Mouse (Mus musculus): Measurements from ENCODE around the gene Rfx2. TPM values are rescaled to one million over a fixed set of nuclear protein-coding genes. Genes with fewer than 3 reads are reported as not detected.
A peak's percentile ranks its signal among the peaks of the same experiment; 100 is the strongest.

Rfx2 gene
- total and polyA plus RNA-seq, 2 experiments from 2014 or later, result 3.4 to 3.6 TPM

DNA sequence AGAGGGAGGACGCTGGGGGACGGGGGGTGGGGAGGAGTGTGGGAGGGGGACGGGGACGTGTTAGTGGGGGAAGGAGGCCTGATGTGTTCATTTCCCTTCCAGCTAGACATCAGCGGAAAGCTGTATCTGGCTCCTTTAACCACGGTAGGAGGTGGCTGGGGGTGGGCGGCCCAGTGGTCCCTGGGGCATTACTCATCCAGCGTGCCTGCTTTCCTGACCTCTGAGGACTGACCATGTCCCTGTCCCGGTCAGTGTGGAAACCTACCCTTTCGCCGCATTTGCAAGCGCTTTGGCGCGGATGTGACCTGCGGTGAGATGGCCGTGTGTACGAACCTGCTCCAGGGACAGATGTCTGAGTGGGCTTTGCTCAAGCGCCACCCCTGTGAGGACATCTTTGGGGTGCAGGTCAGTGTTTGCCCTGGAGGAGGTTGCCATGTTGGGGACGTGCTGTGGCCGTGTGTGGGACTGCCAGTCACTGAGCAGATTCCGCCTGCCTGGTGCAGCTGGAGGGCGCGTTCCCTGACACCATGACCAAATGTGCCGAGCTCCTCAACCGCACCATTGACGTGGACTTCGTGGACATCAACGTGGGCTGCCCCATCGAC, 63.2 kb downstream of the Rfx2 start:
- H3K4me2 ChIP-seq (ENCODE audit: low read depth), result no peak overlapping the region
- no peak overlapping the region for H3K4me3 ChIP-seq (ENCODE audit: low read depth, low read length)
- 96% methylated on average over 29 of the region's 29 CpGs for WGBS
- H3K27ac ChIP-seq (ENCODE audit: low read depth, low read length), result no peak overlapping the region
- peaks cover 10% of the 10 kb centered on the region; the same call in 1 of the 2 replicates for H3K4me1 ChIP-seq (ENCODE audit: insufficient read depth)
- H3K27me3 ChIP-seq (ENCODE audit: insufficient read depth, low read length), result no peaks in the 10 kb centered on the region
- no peak for TF ChIP-seq CTCF (IDR thresholded peaks at IDR 0.05; ENCODE audit: low read depth)
- ATAC-seq (no peak), DNase-seq (no peak)
- peaks cover 45% of the 10 kb centered on the region for H3K36me3 ChIP-seq (ENCODE audit: insufficient read depth)
- H3K9me3 ChIP-seq (ENCODE audit: low read length), result no peaks in the 10 kb centered on the region
- no peak overlapping the region for H3K9ac ChIP-seq

DNA sequence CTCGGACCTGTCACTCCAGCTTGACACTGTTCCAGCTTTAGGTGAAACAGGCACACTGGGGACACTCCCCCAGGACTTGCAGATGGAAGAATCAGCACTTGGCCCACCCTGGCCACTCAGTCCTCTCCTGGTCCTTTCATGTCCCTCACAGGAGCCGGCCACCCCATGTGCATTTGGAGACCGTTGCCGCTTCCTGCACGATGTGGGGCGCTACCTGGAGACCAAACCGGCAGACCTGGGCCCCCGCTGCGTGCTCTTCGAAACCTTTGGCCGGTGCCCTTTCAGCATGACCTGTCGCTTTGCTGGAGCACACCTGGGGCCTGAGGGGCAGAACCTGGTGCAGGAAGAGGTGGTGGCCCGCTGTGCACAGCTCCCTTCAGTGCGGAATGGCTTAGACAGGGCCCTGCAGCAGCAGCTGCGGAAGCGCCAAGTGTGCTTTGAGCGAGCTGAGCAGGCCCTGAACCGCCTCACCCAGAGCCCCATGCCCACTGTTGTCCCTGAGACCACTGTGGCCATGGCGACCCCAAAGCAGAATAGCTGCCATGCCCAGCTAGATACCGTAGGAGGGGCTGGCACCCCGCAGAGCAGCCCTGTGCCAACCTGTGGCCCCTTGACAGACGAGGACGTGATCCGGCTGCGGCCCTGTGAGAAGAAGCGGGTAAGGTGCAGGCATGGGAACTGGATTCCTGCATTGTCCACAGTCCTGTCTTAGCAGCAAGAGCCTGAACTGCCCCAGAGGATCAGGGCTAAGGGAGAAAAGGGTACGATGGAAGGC, 64.0 kb downstream of the Rfx2 start:
- TF ChIP-seq CTCF (IDR thresholded peaks at IDR 0.05; ENCODE audit: low read depth), result no peak
- DNase-seq, result no peak
- H3K9me3 ChIP-seq (ENCODE audit: low read length), result no peaks in the 10 kb centered on the region
- no peak overlapping the region for H3K9ac ChIP-seq
- no peak overlapping the region for H3K4me2 ChIP-seq (ENCODE audit: low read depth)
- ATAC-seq, result no peak
- no peak overlapping the region for H3K27ac ChIP-seq (ENCODE audit: low read depth, low read length)
- H3K4me1 ChIP-seq (ENCODE audit: insufficient read depth), result peaks cover 14% of the 10 kb centered on the region; the same call in 1 of the 2 replicates
- H3K4me3 ChIP-seq (ENCODE audit: low read depth, low read length), result no peak overlapping the region
- peaks cover 45% of the 10 kb centered on the region for H3K36me3 ChIP-seq (ENCODE audit: insufficient read depth)
- no peaks in the 10 kb centered on the region for H3K27me3 ChIP-seq (ENCODE audit: insufficient read depth, low read length)
- 94% methylated on average over 27 of the region's 27 CpGs for WGBS

DNA sequence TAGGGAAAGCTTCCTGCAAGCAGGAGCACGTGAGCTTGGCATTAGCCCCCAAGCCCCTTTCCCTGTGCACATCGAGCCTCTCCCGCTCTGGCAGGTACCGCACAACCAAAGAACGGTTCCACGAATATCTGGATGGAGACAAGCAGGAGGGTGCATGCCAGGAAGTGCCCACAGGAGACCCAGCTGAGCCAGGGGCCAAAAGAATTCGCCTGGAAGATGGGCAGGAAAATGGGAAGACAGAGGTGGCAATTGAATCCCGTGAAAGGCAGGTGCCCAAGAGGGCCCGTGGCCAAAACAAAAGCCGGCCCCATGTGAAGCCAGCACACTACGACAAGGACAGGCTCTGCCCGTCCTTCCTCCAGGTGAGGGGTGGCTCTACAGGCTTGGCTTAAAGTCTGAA, 65.4 kb downstream of the Rfx2 start:
- DNase-seq (no peak), ATAC-seq (peak; percentile 0; the same call in 1 of the 2 replicates)
- Histone ChIP-seq H3K9me3 (ENCODE audit: low read length) (no peaks in the 10 kb centered on the region), H3K9ac (peak overlapping the region; percentile 81), H3K27ac (ENCODE audit: low read depth, low read length) (peak overlapping the region; percentile 97), H3K27me3 (ENCODE audit: insufficient read depth, low read length) (no peaks in the 10 kb centered on the region), H3K36me3 (ENCODE audit: insufficient read depth) (peaks cover 38% of the 10 kb centered on the region), H3K4me3 (ENCODE audit: low read depth, low read length) (peak overlapping the region; percentile 66), H3K4me1 (ENCODE audit: insufficient read depth) (peaks cover 17% of the 10 kb centered on the region; the same call in 1 of the 2 replicates), H3K4me2 (ENCODE audit: low read depth) (peak overlapping the region; percentile 73)
- WGBS, result 52% methylated on average over 12 of the region's 12 CpGs
- TF ChIP-seq CTCF (IDR thresholded peaks at IDR 0.05; ENCODE audit: low read depth), result no peak

DNA sequence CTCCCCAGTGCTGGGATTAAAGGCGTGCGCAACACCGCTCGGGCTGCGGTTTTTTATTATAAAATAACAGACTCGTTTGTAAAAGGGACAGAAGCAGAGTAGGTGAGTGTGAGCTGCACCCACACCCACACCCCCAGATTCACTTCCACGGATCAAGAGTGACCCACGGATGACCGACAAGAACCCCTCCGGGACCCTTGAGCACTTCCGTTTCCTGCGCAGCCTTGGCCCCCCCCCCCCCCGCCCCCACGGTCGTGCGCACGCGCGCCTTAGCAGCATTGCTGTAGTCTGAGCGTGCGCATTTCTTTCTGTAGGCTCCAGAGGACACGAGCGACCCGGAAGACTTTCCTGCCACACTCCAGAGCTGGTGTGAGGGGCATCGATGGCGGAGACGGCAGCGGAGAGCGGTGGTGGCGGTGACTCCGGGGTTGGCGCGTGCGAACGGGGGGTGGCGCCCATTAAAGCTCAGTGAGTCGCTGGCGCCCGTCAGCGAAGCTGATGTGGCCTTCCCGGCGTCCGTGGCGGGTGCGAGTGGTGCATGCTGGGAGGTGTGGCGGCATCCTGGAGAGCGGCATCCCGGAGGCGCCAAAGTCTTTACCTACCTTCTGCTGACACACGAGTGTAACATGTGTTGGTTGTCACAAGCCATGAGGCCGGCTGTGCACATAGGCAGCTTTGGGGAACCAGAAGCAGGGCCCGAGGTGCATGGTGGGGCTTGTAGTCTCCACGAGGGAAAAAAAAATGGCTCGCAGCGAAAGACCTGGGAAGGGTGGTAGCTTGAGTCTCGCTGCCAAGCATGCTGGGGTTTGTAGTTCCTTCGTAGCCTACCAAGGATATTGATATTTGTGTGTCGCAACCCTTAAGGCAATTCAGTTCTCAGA, 66.1 kb downstream of the Rfx2 start, which contains the start of gene Dus3l:
Dus3l (plus strand) TSS at position 284 of the 881 bp plus-strand sequence.
- H3K9ac ChIP-seq, result peak within 1 kb of the TSS; percentile 81
- peak within 1 kb of the TSS; percentile 73 for H3K4me2 ChIP-seq (ENCODE audit: low read depth)
- no peaks in the 10 kb centered on the region for H3K27me3 ChIP-seq (ENCODE audit: insufficient read depth, low read length)
- no peak for TF ChIP-seq CTCF (IDR thresholded peaks at IDR 0.05; ENCODE audit: low read depth)
- peak within 1 kb of the TSS; percentile 66 for H3K4me3 ChIP-seq (ENCODE audit: low read depth, low read length)
- no peaks in the 10 kb centered on the region for H3K9me3 ChIP-seq (ENCODE audit: low read length)
- peak; percentile 94 for DNase-seq
- H3K36me3 ChIP-seq (ENCODE audit: insufficient read depth), result peaks cover 33% of the 10 kb centered on the region
- H3K27ac ChIP-seq (ENCODE audit: low read depth, low read length), result peak within 1 kb of the TSS; percentile 97
- ATAC-seq, result peak; percentile 91
- WGBS, result 1% methylated on average over 54 of the region's 58 CpGs
- peaks cover 17% of the 10 kb centered on the region; the same call in 1 of the 2 replicates for H3K4me1 ChIP-seq (ENCODE audit: insufficient read depth)

DNA sequence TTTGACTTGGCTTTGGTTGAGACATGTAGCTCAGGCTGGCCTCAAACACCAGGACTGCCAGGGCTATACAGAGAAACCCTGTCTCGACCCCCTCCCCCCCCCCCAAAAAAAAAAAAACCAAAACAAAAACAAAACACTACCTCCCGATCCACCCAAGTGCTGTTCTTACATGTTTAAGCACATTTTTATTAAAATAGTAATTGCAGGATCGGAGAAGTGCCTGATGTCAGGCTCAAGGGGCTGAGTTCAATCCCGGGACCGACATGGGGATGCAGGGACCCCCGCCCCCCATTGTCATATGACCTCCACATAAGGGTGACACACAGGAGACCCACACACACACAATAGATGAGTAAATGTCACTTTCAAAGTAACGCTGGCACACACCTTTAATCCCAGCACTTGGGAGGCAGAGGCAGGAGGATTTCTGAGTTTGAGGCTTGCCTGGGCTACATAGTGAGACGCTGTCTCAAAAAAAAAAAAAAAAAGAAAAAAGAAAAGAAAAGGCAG, 67.0 kb downstream of the Rfx2 start:
- DNase-seq, result no peak
- WGBS, result 81% methylated on average over 8 of the region's 8 CpGs

More for the DNA sequence above, 67.0 kb downstream of the Rfx2 start:
- Histone ChIP-seq H3K27me3 (ENCODE audit: insufficient read depth, low read length) (no peaks in the 10 kb centered on the region), H3K4me2 (ENCODE audit: low read depth) (peak overlapping the region; percentile 73), H3K4me3 (ENCODE audit: low read depth, low read length) (peak overlapping the region; percentile 66; the same call in 1 of the 2 replicates), H3K9me3 (ENCODE audit: low read length) (no peaks in the 10 kb centered on the region), H3K27ac (ENCODE audit: low read depth, low read length) (peak overlapping the region; percentile 97), H3K4me1 (ENCODE audit: insufficient read depth) (peaks cover 17% of the 10 kb centered on the region; the same call in 1 of the 2 replicates), H3K9ac (no peak overlapping the region), H3K36me3 (ENCODE audit: insufficient read depth) (peaks cover 23% of the 10 kb centered on the region)
- TF ChIP-seq CTCF (IDR thresholded peaks at IDR 0.05; ENCODE audit: low read depth), result no peak
- no peak for ATAC-seq

All from forebrain, postnatal 0 days (tissue).